Mouse (Mus musculus) adrenal gland (tissue): Measurements from ENCODE around the gene Clic5.

Experiments
- intact Hi-C: fragments of 180-260 bp; cut with DNase I; formaldehyde crosslinking; loops from one replicate; pipeline ENCODE4 v1.15.1; 2025

Clic5 gene

DNA sequence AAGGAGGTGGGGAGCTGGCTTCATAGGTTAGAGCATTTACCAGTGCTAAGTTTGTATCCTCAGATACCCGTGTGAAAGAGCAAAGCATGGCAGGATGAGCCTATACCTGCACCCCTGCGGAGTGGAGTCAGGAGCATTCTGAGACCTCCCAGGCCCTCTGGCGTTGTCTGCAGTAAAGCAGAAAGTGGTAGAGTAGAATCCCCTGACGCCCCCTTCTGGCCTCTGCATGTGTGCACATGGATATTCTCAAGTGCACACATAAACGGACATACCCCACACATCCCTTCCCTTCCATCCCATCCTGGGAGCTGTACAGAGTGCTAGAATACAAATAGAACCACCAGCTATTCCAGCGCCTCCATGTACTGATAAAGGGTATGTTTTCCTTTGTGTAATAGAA, 70.9 kb downstream of the Clic5 start:
- intact Hi-C loops = loop anchor here (10.0 kb wide), 1 partner anchor 184 kb away; the partner anchor contains the start of gene Enpp5

DNA sequence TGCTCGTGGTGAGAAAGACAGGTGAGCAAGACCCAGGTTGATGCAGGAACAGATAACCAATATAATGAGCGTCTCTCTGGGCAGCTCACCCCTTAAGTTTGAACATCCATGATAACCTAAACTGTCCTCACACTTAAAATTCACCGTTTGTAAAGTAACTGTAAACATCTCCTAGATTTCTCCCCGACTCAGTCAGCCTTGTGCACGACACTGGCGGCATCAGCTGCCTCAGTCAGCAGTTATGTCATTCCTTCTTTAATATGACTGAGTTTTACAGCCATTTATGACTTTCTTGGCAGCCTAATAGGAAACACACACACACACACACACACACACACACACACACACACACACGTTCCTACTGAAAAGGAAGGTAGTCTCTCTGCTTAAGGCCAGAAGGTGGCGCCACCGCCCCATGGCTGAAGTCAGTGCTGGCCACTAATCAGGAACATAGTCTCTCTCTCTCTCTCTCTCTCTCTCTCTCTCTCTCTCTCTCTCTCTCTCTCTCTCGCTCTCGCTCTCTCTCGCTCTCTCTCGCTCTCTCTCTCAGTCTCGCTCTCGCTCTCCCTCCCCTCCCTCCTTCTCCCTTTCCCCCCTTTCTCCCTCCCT, 73.3 kb downstream of the Clic5 start:
- intact Hi-C loops = loop anchor here (2.0 to 10.0 kb wide), 4 partner anchors 473 to 1143 kb away; no protein-coding TSS in a partner anchor

DNA sequence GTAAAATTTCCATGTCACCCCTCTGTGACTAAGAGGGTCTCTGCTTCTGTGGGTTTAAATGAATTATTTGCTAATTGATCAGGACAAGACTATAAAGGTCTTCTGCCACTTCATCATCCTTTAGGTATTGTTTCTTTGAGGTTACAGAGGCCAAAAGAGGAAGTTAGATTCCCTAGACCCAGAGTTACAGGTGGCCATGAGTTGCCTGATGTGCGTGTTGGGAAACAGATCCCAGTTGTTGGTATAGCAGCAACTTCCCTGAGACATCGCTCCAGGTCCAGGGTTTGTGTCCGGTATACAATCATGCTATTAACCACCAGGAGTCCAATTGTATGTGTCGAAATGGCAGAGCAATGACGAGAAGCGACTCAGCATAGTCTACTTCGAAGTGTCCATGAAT, 81.7 kb downstream of the Clic5 start:
- intact Hi-C loops = no loop called here

DNA sequence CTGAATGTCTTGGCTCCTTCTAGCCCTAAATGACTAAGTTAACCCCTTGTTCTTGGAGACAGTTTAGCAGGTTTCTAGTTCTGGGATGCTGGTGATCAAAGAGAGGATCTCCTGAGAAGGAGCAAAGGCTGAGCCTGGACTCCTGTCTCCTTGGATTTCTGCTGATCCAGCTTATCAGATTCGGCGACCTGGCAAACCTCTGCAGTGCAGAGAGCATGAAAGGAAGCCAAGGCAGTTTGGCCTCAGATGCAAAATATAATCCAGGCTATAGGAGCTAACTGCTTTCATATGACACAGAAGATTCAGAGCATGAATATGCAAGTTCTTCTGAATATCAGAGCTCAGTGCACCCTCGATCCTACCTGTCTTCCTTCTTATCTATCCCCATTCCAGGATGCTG, 83.0 kb downstream of the Clic5 start:
- intact Hi-C loops = no loop called here

DNA sequence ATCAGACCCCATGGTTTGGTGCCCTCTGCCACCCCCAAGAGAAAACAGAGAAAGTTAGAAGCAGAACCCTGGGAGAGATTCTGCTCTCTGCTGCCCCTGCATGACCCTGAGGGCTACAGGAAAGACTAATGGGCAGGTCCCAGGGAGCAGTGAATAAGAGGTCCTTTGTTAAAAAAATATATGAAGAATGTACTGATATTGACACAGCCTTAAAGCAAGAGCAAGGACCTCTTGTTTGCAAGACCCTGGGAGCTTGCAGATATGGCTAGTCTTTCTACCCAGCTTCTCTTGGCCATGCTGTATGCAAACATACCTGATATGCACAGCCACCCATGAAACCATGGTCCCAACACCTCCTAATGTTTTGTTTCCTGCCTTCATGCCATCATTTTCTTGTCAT, 86.4 kb downstream of the Clic5 start:
- intact Hi-C loops = no loop called here

DNA sequence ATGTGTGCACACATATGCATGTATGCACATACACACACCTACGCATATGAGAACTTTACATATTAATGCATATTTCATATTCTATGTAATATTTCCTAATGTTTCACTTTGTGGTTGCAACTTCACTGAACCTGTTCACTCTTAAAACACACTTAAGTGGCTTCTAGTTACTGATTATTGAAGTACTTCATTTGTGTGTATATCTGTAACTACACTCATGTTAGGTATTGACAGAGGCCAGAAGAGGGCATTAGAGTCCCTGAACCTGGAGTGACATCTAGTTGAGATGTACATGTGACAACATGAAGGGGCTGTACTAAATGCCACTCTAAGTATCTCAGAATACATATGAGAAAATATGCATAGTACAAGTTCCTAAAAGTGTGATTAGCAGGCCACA, 99.9 kb downstream of the Clic5 start:
- intact Hi-C loops = no loop called here

DNA sequence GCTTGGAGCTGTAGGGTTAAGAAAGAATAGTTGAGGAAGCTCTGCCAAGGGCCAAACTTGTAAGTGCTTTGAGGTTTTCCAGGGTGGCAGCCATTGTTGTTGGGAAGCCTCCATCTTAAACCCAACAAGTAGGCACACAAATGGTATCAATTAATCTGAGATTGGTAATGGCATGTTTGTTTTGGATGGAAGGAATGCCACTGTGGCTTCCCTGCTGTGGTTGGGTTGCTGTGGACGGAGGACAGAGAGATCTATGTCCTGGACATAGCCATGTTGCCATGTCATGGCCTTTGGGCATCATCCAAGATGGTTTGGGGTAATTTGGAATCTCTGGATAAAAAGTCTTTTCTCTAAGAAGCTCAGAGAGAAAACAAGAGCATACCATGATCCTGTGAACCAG, 108.8 kb downstream of the Clic5 start:
- intact Hi-C loops = no loop called here

DNA sequence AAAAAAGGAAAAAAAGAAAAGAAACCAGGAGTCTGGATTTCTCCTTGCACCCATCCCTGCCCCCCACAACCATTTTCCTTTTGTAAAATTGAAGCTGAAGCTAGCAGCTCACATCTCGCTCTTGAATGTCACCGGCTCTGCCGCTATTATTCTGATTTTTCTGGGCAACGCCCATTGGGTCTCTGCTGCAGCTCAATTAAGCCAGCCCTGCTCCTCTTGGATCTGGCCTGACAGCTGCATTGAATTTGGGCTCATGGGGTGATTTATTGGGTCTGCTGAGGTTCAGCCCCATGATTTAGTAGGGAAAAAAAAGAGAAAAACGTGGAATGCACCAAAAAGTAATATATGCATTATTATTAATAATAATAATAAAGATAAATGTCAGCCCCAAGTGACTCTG, 111.9 kb downstream of the Clic5 start:
- intact Hi-C loops = no loop called here

DNA sequence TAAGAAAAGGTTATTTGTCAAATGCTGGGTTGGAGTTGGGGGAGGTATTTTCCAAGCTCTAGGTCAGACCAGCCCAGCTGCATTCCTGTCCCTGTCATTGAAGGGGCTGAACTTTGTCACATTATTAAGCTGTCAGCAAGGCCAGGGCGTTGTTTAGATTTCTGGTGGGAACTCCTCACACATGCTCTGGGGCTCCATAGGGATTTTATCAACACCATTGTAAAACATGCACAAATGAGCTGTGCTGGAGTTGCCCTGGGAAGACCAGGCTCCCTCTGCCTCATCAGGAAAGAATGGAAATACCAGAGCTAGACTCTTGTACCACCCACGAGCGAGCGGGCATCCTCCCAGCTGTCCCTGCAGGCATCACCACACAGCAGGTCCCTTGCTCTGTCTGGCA, 112.3 kb downstream of the Clic5 start:
- intact Hi-C loops = no loop called here

DNA sequence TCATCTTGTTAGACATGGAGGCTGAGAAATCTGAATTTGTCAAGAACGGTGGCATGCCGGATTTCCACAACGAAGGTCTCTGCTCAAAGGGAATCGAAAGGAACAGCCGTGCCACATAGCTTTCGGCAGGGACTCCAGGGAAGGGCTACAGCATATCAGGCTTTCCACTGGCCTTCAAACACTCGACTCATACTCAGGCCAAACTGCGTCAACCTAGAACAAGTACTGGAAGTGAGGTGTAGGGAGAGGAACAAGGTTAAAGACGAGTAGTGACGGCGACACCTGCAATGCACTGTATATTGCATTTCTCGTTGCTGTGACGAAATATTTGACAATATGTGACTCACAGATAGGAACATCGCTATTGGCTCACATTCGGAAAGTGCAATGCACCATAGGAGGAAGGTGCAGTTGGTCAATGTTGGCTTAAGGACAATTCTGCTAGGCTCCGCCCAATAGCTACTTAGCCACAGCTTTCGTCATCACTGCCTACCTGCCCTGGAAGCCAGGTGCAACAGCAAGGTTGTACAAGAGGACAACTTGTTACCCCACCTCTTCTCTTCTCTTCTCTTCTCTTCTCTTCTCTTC, 112.9 kb downstream of the Clic5 start:
- intact Hi-C loops = no loop called here

DNA sequence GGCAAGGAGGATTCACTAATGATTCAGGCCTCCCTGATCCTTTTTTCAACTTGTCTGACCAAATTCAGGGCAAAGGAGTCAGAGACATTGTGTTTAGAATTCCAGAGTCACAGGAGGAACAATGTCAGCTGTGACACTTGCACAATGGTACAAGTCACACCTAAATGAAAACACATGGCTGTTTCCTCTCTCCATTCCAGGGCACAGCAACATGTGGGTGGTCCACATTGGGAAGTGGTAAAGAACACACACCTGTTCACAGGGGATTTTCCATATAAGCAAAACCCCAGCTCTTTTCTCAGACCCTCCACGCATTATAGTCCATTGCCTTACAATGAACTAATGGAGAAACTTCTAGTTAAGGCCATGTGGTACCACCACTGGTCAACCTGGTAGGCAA, 115.7 kb downstream of the Clic5 start:
- intact Hi-C loops = no loop called here

DNA sequence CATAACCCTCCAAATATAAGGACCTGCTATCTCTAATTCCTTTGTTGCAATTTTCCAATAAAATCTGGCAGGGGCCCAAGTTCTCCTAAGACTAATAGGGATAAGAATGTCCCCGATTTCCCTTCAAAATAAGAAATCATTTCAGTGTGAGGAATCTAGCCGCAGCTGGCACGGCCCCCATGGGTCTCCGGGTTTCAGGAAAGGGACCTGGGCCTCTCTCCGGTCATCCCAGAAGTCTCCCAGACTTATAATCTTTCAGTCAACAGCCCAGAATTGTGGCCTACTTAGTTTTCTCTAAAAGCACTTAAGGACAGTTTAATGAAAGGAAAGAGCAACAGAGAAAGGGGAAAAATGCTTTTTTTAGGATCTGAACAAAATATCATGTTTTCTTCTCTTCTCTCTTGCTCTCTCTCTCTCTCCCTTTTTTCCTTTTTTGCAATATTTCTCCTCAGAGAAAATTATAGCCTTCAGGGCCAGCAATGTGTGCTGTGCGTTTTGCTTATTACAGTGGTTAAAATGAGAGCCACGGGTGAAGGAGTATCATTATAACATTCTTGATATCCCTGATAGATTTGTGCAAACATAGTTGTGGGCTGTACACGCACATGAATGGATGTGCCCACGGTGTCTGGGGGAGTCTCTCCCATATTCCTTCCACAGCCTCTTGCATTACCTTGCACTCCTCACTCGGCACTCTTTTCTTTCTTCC, 121.7 kb downstream of the Clic5 start:
- intact Hi-C loops = no loop called here

DNA sequence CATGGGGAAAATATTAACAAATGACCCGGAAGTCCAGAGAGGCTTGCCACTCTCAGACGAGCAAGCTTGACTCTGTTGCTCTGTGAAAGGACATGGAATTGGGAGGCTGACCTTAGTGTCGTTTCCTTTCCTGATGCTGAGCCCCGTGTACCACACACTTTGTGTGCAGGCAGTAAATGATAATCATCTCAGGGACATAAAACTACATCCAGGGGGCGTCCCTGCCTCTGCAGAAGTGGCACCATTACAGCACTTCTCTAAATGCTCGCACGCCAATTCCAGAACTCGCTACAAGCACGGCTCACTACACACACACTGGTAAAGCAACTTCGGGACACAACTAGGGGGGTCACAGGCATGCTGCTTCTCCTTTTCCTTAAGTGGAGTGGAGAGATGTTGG, 136.9 kb downstream of the Clic5 start:
- intact Hi-C loops = no loop called here

DNA sequence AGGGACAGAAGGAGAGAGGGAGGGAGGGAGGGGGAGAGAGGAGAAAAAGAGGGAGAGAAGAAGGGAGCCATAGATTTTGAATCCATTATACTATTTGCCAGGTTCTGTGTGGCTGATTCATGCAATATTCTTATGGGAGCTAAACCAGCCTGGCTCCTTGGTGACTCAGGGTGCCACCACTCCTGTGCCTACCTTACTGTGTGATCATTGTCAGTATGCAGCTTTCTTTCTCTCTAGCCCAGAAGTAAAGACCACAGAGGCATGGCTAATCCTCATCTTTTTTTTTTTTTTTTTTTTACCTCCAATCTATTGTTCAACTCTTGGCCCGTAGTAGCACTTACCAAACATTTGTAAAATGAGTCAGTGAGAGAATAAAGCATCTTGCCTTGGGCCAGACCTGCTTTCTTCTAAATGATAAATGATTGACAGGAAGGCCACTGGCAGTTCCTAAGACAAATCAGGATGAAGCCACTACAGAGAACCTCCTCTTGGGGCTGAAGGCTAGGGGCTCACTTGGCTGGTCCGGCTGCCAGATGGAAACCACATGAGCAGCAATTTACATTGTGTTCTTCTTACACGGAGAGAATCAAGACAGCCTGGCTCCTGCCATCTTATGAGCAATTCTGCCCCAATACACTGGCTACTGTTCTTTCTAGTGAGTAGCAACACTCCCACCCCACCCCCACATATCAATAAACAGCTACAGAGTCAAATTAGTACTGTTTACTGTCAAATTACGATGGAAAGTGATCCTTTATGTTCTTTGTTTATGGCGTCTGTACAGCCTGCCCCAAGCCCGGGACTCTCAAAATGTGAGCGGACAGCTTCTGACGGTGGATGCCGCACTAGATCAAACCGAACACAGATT, 139.1 kb downstream of the Clic5 start:
- intact Hi-C loops = no loop called here

DNA sequence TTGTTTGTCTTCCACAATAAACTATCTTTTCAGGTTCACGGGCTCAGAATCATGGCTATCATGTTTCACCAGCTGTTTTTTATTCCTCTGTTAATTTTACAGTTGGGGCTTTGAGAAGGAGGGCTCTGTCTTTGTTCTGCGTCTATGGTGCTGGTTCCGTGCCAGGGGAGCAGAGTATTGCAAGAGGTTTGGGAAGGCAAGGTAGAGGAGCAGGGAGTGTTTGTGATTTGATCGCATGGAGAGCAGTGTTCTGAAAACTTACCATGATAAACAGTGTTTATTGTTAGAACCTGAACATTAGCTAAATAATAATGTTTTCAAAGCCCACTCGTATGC, 139.7 kb downstream of the Clic5 start:
- intact Hi-C loops = no loop called here
